Mouse (Mus musculus): Measurements from ENCODE around the gene Hephl1. TPM values are rescaled to one million over a fixed set of nuclear protein-coding genes. Genes with fewer than 3 reads are reported as not detected.

The Hephl1 gene
- not detected in 2 replicates for polyA plus RNA-seq (2014; fragmentation: Nextera tagmentation; extraction: Ambion mirVana)

- WGBS: 77% methylated on average over 5 of the region's 5 CpGs
- Histone ChIP-seq H3K27me3 (ENCODE audit: insufficient read depth, low read length) (no peaks in the 10 kb centered on the region), H3K4me1 (ENCODE audit: insufficient read depth) (no peaks in the 10 kb centered on the region), H3K36me3 (ENCODE audit: insufficient read depth) (no peaks in the 10 kb centered on the region), H3K9me3 (ENCODE audit: low read depth, low read length) (no peaks in the 10 kb centered on the region), H3K9ac (no peak within 1 kb of the TSS), H3K27ac (ENCODE audit: low read depth) (no peak within 1 kb of the TSS), H3K4me2 (no peak within 1 kb of the TSS), H3K4me3 (ENCODE audit: low read depth, low read length) (no peak within 1 kb of the TSS)
- no peak for DNase-seq
- no peak for ATAC-seq (ENCODE audit: insufficient read depth)
- no peak for TF ChIP-seq CTCF (IDR thresholded peaks at IDR 0.05; ENCODE audit: low read depth)
Observed at GRCm38 (mm10) chr9:15112008-15112407, at the start of gene Hephl1. TSS of gene Hephl1 (minus strand) at chr9:15112108.

- no peak for DNase-seq
Observed at GRCm38 (mm10) chr9:15149246-15149926, 37.5 kb upstream of the Hephl1 start.

GRCm38 (mm10) chr9:15140546-15140945 is 28.6 kb upstream of the Hephl1 start:
- Histone ChIP-seq H3K9ac (no peak overlapping the region), H3K27ac (ENCODE audit: low read depth) (no peak overlapping the region), H3K4me3 (ENCODE audit: low read depth, low read length) (no peak overlapping the region), H3K9me3 (ENCODE audit: low read depth, low read length) (no peaks in the 10 kb centered on the region), H3K4me1 (ENCODE audit: insufficient read depth) (no peaks in the 10 kb centered on the region), H3K36me3 (ENCODE audit: insufficient read depth) (no peaks in the 10 kb centered on the region), H3K27me3 (ENCODE audit: insufficient read depth, low read length) (no peaks in the 10 kb centered on the region), H3K4me2 (no peak overlapping the region)
- ATAC-seq (ENCODE audit: insufficient read depth): no peak
- 73% methylated on average over 1 of the region's 1 CpGs for WGBS
- no peak for TF ChIP-seq CTCF (IDR thresholded peaks at IDR 0.05; ENCODE audit: low read depth)
- no peak for DNase-seq

More at GRCm38 (mm10) chr9:15149246-15149926, 37.5 kb upstream of the Hephl1 start:
- 53% methylated on average over 6 of the region's 6 CpGs for WGBS
- Histone ChIP-seq H3K4me1 (ENCODE audit: insufficient read depth) (no peaks in the 10 kb centered on the region), H3K27me3 (ENCODE audit: insufficient read depth, low read length) (no peaks in the 10 kb centered on the region), H3K27ac (ENCODE audit: low read depth) (no peak overlapping the region), H3K4me3 (ENCODE audit: low read depth, low read length) (no peak overlapping the region), H3K36me3 (ENCODE audit: insufficient read depth) (no peaks in the 10 kb centered on the region), H3K9ac (no peak overlapping the region), H3K9me3 (ENCODE audit: low read depth, low read length) (no peaks in the 10 kb centered on the region), H3K4me2 (no peak overlapping the region)
- ATAC-seq (ENCODE audit: insufficient read depth): no peak
- no peak for TF ChIP-seq CTCF (IDR thresholded peaks at IDR 0.05; ENCODE audit: low read depth)

- ATAC-seq (ENCODE audit: insufficient read depth): no peak
- no peak overlapping the region for H3K9ac ChIP-seq
- H3K36me3 ChIP-seq (ENCODE audit: insufficient read depth): no peaks in the 10 kb centered on the region
- no peaks in the 10 kb centered on the region for H3K4me1 ChIP-seq (ENCODE audit: insufficient read depth)
- no peaks in the 10 kb centered on the region for H3K27me3 ChIP-seq (ENCODE audit: insufficient read depth, low read length)
- DNase-seq: no peak
- no peak overlapping the region for H3K27ac ChIP-seq (ENCODE audit: low read depth)
- H3K9me3 ChIP-seq (ENCODE audit: low read depth, low read length): no peaks in the 10 kb centered on the region
- TF ChIP-seq CTCF (IDR thresholded peaks at IDR 0.05; ENCODE audit: low read depth): no peak
- 88% methylated on average over 2 of the region's 2 CpGs for whole genome bisulfite sequencing
- no peak overlapping the region for H3K4me3 ChIP-seq (ENCODE audit: low read depth, low read length)
- H3K4me2 ChIP-seq: no peak overlapping the region
Observed at GRCm38 (mm10) chr9:15125897-15126296, 14.0 kb upstream of the Hephl1 start.

- 72% methylated on average over 3 of the region's 3 CpGs for WGBS
- H3K4me3 ChIP-seq (ENCODE audit: low read depth, low read length): no peak overlapping the region
- H3K4me2 ChIP-seq: no peak overlapping the region
- H3K9me3 ChIP-seq (ENCODE audit: low read depth, low read length): no peaks in the 10 kb centered on the region
- H3K4me1 ChIP-seq (ENCODE audit: insufficient read depth): no peaks in the 10 kb centered on the region
- H3K36me3 ChIP-seq (ENCODE audit: insufficient read depth): no peaks in the 10 kb centered on the region
- DNase-seq (no peak), ATAC-seq (ENCODE audit: insufficient read depth) (no peak)
- H3K27me3 ChIP-seq (ENCODE audit: insufficient read depth, low read length): no peaks in the 10 kb centered on the region
- H3K9ac ChIP-seq: no peak overlapping the region
- TF ChIP-seq CTCF (IDR thresholded peaks at IDR 0.05; ENCODE audit: low read depth): no peak
- no peak overlapping the region for H3K27ac ChIP-seq (ENCODE audit: low read depth)
Observed at GRCm38 (mm10) chr9:15122431-15122830, 10.5 kb upstream of the Hephl1 start.

GRCm38 (mm10) chr9:15120841-15121358 is 9.0 kb upstream of the Hephl1 start:
- 46% methylated on average over 7 of the region's 7 CpGs for WGBS
- no peak overlapping the region for H3K9ac ChIP-seq
- ATAC-seq (ENCODE audit: insufficient read depth) (no peak), DNase-seq (no peak)
- no peak overlapping the region for H3K4me2 ChIP-seq
- H3K36me3 ChIP-seq (ENCODE audit: insufficient read depth): no peaks in the 10 kb centered on the region
- H3K27ac ChIP-seq (ENCODE audit: low read depth): no peak overlapping the region
- H3K9me3 ChIP-seq (ENCODE audit: low read depth, low read length): no peaks in the 10 kb centered on the region
- no peaks in the 10 kb centered on the region for H3K4me1 ChIP-seq (ENCODE audit: insufficient read depth)
- H3K4me3 ChIP-seq (ENCODE audit: low read depth, low read length): no peak overlapping the region
- peak; percentile 9; the same call in 1 of the 2 replicates for TF ChIP-seq CTCF (IDR thresholded peaks at IDR 0.05; ENCODE audit: low read depth)
- H3K27me3 ChIP-seq (ENCODE audit: insufficient read depth, low read length): no peaks in the 10 kb centered on the region

- ATAC-seq (ENCODE audit: insufficient read depth): no peak
- no peaks in the 10 kb centered on the region for H3K4me1 ChIP-seq (ENCODE audit: insufficient read depth)
- 40% methylated on average over 5 of the region's 5 CpGs for WGBS
Observed at GRCm38 (mm10) chr9:15120209-15120608, 8.3 kb upstream of the Hephl1 start.

More at GRCm38 (mm10) chr9:15120209-15120608, 8.3 kb upstream of the Hephl1 start:
- Histone ChIP-seq H3K27me3 (ENCODE audit: insufficient read depth, low read length) (no peaks in the 10 kb centered on the region), H3K27ac (ENCODE audit: low read depth) (no peak overlapping the region), H3K9me3 (ENCODE audit: low read depth, low read length) (no peaks in the 10 kb centered on the region), H3K9ac (no peak overlapping the region), H3K4me3 (ENCODE audit: low read depth, low read length) (no peak overlapping the region), H3K36me3 (ENCODE audit: insufficient read depth) (no peaks in the 10 kb centered on the region), H3K4me2 (no peak overlapping the region)
- DNase-seq: no peak
- no peak for TF ChIP-seq CTCF (IDR thresholded peaks at IDR 0.05; ENCODE audit: low read depth)

Measured in lung, embryonic 14.5 days (tissue).